Comparison of ENCODE assay signal across 1 mouse cellular context in genomic region chr2:30779241-30779640, GRCm38 (mm10).
TF ChIP-seq lines count a peak whose summit lies in the region.

No protein-coding gene starts in this region.

TF ChIP-seq in ES-E14, 5 proteins besides CTCF, POLR2A, EP300 and RAD21:
- TF ChIP-seq ZC3H11A (IDR thresholded peaks at IDR 0.05; ENCODE audit: borderline replicate concordance, low read depth, low read length) (no peak), ZNF384 (IDR thresholded peaks at IDR 0.05; ENCODE audit: low read depth, low read length) (no peak), CHD2 (IDR thresholded peaks at IDR 0.05; ENCODE audit: low read depth, low read length) (peak; percentile 77), MAFK (IDR thresholded peaks at IDR 0.05; ENCODE audit: insufficient read depth, low read depth, low read length) (no peak), HCFC1 (IDR thresholded peaks at IDR 0.05; ENCODE audit: borderline replicate concordance, insufficient read depth, low read length) (peak; percentile 33; the same call in 1 of the 2 replicates)
